Mouse (Mus musculus) ES-Bruce4 (cell line): ENCODE measurements around the gene Rnf225. TPM values are rescaled to one million over a fixed set of nuclear protein-coding genes. Genes with fewer than 3 reads are reported as not detected.
A peak's percentile ranks its signal among the peaks of the same experiment; 100 is the strongest.
"Not testable (repeated sequence)": the region's sequence is repeated elsewhere in the genome, so short reads cannot be mapped to it uniquely, and the experiment has no call there.

Experiments used
- H3K27ac ChIP-seq: 2 replicates; pipeline ENCODE4 v1.5.1; 2012; ENCODE audit warnings: low read length, inconsistent platforms; ENCODE audit not compliant: insufficient read depth
- H3K27me3 ChIP-seq: 2 replicates; pipeline ENCODE4 v1.6.1; 2012; ENCODE audit warnings: mild to moderate bottlenecking, low read length, inconsistent platforms; ENCODE audit not compliant: control insufficient read depth, poor library complexity, insufficient read depth, severe bottlenecking
- H3K36me3 ChIP-seq: 2 replicates; pipeline ENCODE4 v1.6.1; 2012; ENCODE audit warnings: inconsistent platforms, mild to moderate bottlenecking, low read length, moderate library complexity; ENCODE audit not compliant: control insufficient read depth, poor library complexity, insufficient read depth, severe bottlenecking
- H3K4me1 ChIP-seq: one replicate; pipeline ENCODE4 v1.8.1; 2011; ENCODE audit warnings: low read length; ENCODE audit not compliant: control insufficient read depth, insufficient read depth
- H3K4me3 ChIP-seq: 2 replicates; pipeline ENCODE4 v1.5.1; 2011; ENCODE audit warnings: low read depth, mild to moderate bottlenecking, low read length
- H3K9ac ChIP-seq: 2 replicates; pipeline ENCODE4 v1.6.1; 2012; ENCODE audit warnings: low read depth, mild to moderate bottlenecking, inconsistent platforms; ENCODE audit not compliant: poor library complexity, severe bottlenecking
- H3K9me3 ChIP-seq: replicated peaks from 2 replicates; pipeline ENCODE4 v1.6.1; 2012; ENCODE audit warnings: mild to moderate bottlenecking, low read length, inconsistent platforms; ENCODE audit not compliant: control insufficient read depth, poor library complexity, insufficient read depth, severe bottlenecking
- CTCF ChIP-seq: IDR thresholded peaks from one replicate; pipeline ENCODE4 v1.8.1; 2011; ENCODE audit warnings: low read depth, low read length
- EP300 ChIP-seq: IDR thresholded peaks from 2 replicates; pipeline ENCODE4 v1.6.1; 2011; ENCODE audit warnings: low read depth, low read length; ENCODE audit not compliant: insufficient read depth
- POLR2A ChIP-seq: IDR thresholded peaks from one replicate; pipeline ENCODE4 v1.8.1; 2011; ENCODE audit warnings: low read length; ENCODE audit not compliant: insufficient read depth
- polyA plus RNA-seq: library from polyadenylated mRNA; stranded (reverse); fragments of >200 nt; gene quantifications from 2 replicates; pipeline ENCODE4 v1.2.4, GENCODE M21; 2011; ENCODE audit warnings: low read depth; ENCODE audit not compliant: missing spikeins, insufficient read depth, insufficient read length

Gene Rnf225
- polyA plus RNA-seq, 1 experiment, result 0.37 TPM

DNA sequence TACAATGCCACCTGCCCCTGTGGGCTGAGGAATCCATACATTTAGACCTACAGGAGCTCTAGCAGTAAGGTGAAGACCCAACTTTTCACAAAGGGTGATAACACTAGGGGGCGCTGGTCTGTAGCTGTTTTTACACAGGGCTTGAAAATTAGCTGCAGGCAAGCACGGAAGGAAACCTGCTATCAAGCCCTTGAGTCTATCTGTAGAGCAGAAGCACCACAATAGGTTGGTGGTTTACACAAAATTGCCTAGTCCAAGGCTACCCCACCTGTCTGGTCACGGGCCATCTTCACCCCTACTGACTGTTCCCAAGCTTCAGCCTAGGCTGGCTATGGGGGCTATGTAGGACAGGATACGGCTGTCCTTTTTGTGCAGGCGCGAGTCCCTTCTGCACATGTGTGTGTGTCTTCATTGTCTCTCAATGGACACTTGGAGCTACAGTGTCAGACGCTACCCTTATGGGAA is 17.7 kb upstream of the Rnf225 start:
- H3K4me3 ChIP-seq, result peak overlapping the region; percentile 90
- H3K9me3 ChIP-seq, result no peaks in the 10 kb centered on the region
- peak overlapping the region; percentile 79 for H3K27ac ChIP-seq
- no peaks in the 10 kb centered on the region for H3K4me1 ChIP-seq
- H3K9ac ChIP-seq, result peak overlapping the region; percentile 36
- TF ChIP-seq EP300 (no peak), POLR2A (peak; percentile 33), CTCF (peak; percentile 6)
- H3K27me3 ChIP-seq, result no peaks in the 10 kb centered on the region
- H3K36me3 ChIP-seq, result peaks cover 34% of the 10 kb centered on the region

DNA sequence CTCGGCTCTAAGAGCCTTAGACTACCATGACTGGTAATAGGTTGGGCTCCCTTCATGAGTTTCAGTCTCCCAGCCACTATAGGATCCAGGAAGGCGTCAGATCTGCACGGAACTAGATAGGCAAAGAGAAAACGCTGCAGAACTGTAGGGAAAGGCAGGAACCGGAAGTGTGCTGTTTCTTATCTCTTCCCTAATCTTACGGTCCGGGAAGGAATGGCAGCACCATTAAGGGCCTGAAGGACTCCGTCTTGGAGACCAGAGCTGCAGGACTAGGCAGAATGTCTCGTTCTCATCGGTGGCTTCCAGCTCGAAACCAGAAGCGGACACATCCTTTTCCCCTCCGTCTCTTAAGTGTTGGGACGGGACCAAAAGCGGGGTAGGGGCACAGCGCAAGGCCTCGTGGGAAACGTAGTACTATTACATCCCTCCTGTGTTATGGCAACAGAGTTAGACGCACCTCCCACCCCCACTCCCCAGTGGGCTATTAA is 17.0 kb upstream of the Rnf225 start:
- H3K9me3 ChIP-seq, result no peaks in the 10 kb centered on the region
- H3K36me3 ChIP-seq, result peaks cover 33% of the 10 kb centered on the region
- H3K27ac ChIP-seq, result peak overlapping the region; percentile 79
- TF ChIP-seq POLR2A, result no peak
- no peak for TF ChIP-seq EP300
- TF ChIP-seq CTCF, result no peak
- peak overlapping the region; percentile 90 for H3K4me3 ChIP-seq
- H3K4me1 ChIP-seq, result no peaks in the 10 kb centered on the region
- H3K9ac ChIP-seq, result peak overlapping the region; percentile 36
- H3K27me3 ChIP-seq, result no peaks in the 10 kb centered on the region

DNA sequence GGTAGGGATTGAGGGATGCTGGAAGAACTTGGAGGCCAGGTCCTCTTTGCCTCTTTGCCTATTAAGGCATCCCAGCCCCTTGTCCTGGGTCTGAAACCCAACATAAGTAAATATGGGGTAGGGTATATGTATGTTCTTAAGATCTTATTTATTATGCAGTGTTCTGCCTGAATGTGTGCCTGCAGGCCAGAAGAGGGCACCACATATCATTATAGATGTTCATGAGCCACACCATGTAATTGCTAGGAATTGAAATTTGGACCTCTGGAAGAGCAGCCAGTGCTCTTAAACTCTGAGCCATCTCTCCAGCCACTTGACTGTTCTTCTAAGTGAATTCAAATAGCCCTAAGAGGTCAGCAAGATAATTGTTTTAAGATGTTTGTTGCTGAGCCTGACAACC is 13.7 kb upstream of the Rnf225 start:
- H3K36me3 ChIP-seq, result peaks cover 1% of the 10 kb centered on the region
- TF ChIP-seq EP300 (no peak), POLR2A (no peak), CTCF (no peak)
- H3K4me1 ChIP-seq, result no peaks in the 10 kb centered on the region
- no peaks in the 10 kb centered on the region for H3K9me3 ChIP-seq
- H3K27ac ChIP-seq, result no peak overlapping the region
- H3K9ac ChIP-seq, result no peak overlapping the region
- H3K27me3 ChIP-seq, result no peaks in the 10 kb centered on the region; the same call in 1 of the 2 replicates
- no peak overlapping the region for H3K4me3 ChIP-seq

- Histone ChIP-seq H3K9ac (peak overlapping the region; percentile 39; the same call in 1 of the 2 replicates), H3K36me3 (peaks cover 29% of the 10 kb centered on the region)
- not testable (repeated sequence) for H3K4me3 ChIP-seq, H3K4me1 ChIP-seq, H3K27me3 ChIP-seq, H3K9me3 ChIP-seq, H3K27ac ChIP-seq
These were observed 6.7 kb upstream of the Rnf225 start for GRCm38 (mm10) chr7:12920495-12920894.

GRCm38 (mm10) chr7:12921318-12921704 is 5.9 kb upstream of the Rnf225 start:
- H3K36me3 ChIP-seq, result peaks cover 38% of the 10 kb centered on the region
- H3K9me3 ChIP-seq, result no peaks in the 10 kb centered on the region
- no peaks in the 10 kb centered on the region for H3K4me1 ChIP-seq
- no peaks in the 10 kb centered on the region for H3K27me3 ChIP-seq
- no peak for TF ChIP-seq POLR2A
- no peak for TF ChIP-seq EP300
- TF ChIP-seq CTCF, result no peak
- H3K9ac ChIP-seq, result peak overlapping the region; percentile 95
- H3K27ac ChIP-seq, result peak overlapping the region; percentile 60
- peak overlapping the region; percentile 82 for H3K4me3 ChIP-seq

DNA sequence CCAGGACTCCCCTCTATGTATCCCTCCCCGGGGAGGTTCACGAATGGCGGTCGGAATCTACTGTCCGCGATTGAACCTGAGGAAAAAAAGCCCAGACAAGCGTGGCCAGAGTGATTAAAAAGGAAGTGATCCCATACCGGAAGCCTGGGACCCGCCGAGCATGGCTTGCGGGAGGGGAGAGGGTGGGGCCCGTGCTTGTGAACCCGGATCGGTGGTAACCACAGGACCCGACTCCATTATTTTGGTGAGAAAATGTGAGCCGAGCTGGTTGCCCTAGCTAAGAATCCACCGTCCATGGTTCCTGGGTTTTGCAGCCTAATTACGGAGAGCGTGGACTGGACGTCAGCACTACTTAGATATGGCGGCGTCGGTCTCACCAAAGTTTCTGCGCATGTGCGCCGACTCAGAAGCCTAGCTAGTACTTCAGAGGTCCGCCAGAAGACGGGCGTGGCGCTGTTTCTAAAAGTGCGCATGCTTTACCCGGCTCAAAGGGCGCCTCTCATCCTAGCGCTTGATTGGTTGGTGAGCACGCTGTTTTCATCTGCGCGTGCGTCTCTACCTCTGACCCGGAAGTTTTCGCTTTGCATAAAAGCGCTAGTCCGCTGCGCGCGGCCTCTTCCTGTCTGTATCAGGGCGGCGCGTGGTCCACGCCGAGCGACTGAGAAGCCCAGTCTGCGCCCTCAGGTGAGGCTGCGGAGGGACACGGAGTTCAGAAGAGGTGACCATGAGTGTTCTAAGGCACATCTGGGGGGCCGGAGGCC is 5.3 kb upstream of the Rnf225 start, which contains the start of gene Rps5:
TSS of gene Rps5 (plus strand) at position 586 of the 761 bp plus-strand sequence.
- TF ChIP-seq EP300, result no peak
- TF ChIP-seq POLR2A, result peak; percentile 31
- peak; percentile 24 for TF ChIP-seq CTCF
- H3K36me3 ChIP-seq, result peaks cover 43% of the 10 kb centered on the region
- no peaks in the 10 kb centered on the region for H3K9me3 ChIP-seq
- H3K9ac ChIP-seq, result peak within 1 kb of the TSS; percentile 95
- H3K27me3 ChIP-seq, result no peaks in the 10 kb centered on the region
- peak within 1 kb of the TSS; percentile 82 for H3K4me3 ChIP-seq
- H3K4me1 ChIP-seq, result no peaks in the 10 kb centered on the region
- H3K27ac ChIP-seq, result peak within 1 kb of the TSS; percentile 64
